Mouse (Mus musculus): Measurements from ENCODE around the gene Srp68. TPM values are rescaled to one million over a fixed set of nuclear protein-coding genes. Genes with fewer than 3 reads are reported as not detected.
A peak's percentile ranks its signal among the peaks of the same experiment; 100 is the strongest.

Srp68 gene
- polyA plus RNA-seq, 1 experiment from 2014 or later: 88.4 TPM

DNA sequence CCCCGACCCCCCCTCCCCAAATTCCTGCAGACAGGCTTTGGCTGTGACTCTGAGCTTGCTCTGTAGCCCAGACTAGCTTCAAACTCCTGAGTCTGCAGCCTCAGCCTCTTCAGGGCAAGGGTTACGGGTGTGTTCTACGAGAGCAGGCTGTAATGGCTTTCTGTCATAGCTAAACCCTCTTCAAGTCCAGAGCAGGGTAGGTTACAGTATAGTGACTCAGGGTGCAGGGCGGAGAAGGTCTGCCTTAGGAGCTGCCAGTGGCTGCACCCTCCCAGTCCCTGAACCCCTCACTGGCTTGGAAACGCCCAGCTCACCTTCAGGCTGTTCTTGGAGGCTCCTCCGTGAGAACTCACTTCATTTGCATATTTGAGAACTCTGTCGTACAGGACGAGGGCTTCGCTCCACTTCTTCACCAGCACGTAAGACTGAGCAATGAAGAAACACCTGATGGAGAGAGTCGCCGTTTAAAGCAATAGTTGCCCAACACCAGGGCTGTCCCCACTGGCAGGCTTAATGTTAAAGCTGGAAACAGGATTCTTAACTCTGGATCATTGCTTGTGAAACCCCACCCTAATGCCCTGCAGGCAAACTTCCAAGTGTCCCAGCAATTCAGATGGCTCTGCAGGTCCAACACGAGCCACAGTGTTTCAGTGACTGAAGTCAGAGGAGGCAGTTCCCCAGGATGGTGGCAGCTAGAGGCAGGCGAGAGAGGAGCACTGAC is 26.4 kb downstream of the Srp68 start:
- Histone ChIP-seq H3K4me3 (ENCODE audit: low read depth, low read length) (no peak overlapping the region), H3K36me3 (ENCODE audit: control insufficient read depth, insufficient read depth, low read length) (peaks cover 79% of the 10 kb centered on the region), H3K4me1 (replicated peaks; ENCODE audit: control insufficient read depth, insufficient read depth, low read length) (no peaks in the 10 kb centered on the region), H3K4me2 (no peak overlapping the region), H3K27me3 (replicated peaks; ENCODE audit: control insufficient read depth, insufficient read depth, low read length) (no peaks in the 10 kb centered on the region), H3K27ac (ENCODE audit: low read depth, low read length) (no peak overlapping the region), H3K9ac (ENCODE audit: low read depth, low read length) (no peak overlapping the region), H3K9me3 (ENCODE audit: control insufficient read depth, low read length) (no peaks in the 10 kb centered on the region)
- DNase-seq (ENCODE audit: low spot score): no peak
- WGBS: 84% methylated on average over 14 of the region's 14 CpGs
- ATAC-seq (replicated peaks; ENCODE audit: low FRiP score): no peak

DNA sequence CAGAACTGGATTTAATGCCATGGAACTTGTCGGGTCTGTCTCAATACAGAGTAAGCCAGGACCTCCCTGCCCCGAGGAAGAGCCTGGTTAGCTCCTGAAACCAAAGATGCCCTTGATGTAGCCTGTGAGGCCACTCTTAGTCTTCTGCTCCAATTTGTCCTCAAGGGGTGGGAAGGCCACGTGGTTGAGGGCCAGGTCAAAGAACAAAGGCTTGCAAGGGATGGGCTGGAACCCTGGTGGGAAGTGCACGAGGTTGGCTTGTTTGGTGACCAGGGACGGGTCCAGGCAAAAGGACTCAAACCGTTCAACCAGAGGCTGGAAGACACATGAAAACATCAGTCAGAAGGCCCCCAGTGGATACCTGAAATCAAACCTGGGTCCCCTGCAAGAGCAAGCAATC is 28.4 kb downstream of the Srp68 start:
- no peak overlapping the region for H3K4me3 ChIP-seq (ENCODE audit: low read depth, low read length)
- DNase-seq (ENCODE audit: low spot score) (no peak), ATAC-seq (replicated peaks; ENCODE audit: low FRiP score) (no peak)
- H3K4me2 ChIP-seq: no peak overlapping the region
- H3K9ac ChIP-seq (ENCODE audit: low read depth, low read length): no peak overlapping the region
- no peaks in the 10 kb centered on the region for H3K27me3 ChIP-seq (replicated peaks; ENCODE audit: control insufficient read depth, insufficient read depth, low read length)
- H3K4me1 ChIP-seq (replicated peaks; ENCODE audit: control insufficient read depth, insufficient read depth, low read length): no peaks in the 10 kb centered on the region
- no peaks in the 10 kb centered on the region for H3K9me3 ChIP-seq (ENCODE audit: control insufficient read depth, low read length)
- H3K36me3 ChIP-seq (ENCODE audit: control insufficient read depth, insufficient read depth, low read length): peaks cover 61% of the 10 kb centered on the region
- WGBS: 83% methylated on average over 6 of the region's 6 CpGs
- no peak overlapping the region for H3K27ac ChIP-seq (ENCODE audit: low read depth, low read length)

DNA sequence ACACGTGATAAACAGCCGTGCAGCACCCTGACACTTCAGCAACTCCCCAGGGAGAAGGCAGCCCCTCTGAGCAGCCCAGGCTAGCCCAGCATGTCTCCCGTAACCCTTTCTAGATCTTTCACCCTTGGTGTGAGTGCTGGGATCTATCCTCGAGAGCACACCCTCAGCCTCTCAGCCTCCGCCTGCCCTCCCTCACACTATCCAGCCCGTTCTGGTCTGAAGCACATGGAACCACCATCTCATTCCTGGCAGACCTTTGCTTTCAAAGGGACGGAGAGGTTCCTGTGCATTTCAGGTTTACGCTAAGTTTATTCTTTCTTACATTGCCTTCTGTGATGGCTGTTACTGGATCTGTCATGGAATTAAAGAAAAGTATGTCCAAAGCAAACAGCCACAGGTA is 29.4 kb downstream of the Srp68 start:
- Histone ChIP-seq H3K36me3 (ENCODE audit: control insufficient read depth, insufficient read depth, low read length) (peaks cover 51% of the 10 kb centered on the region), H3K9me3 (ENCODE audit: control insufficient read depth, low read length) (no peaks in the 10 kb centered on the region), H3K4me1 (replicated peaks; ENCODE audit: control insufficient read depth, insufficient read depth, low read length) (no peaks in the 10 kb centered on the region), H3K27me3 (replicated peaks; ENCODE audit: control insufficient read depth, insufficient read depth, low read length) (no peaks in the 10 kb centered on the region), H3K4me3 (ENCODE audit: low read depth, low read length) (no peak overlapping the region), H3K4me2 (no peak overlapping the region), H3K27ac (ENCODE audit: low read depth, low read length) (no peak overlapping the region), H3K9ac (ENCODE audit: low read depth, low read length) (no peak overlapping the region)
- ATAC-seq (replicated peaks; ENCODE audit: low FRiP score) (no peak; the same call in 1 of the 2 replicates), DNase-seq (ENCODE audit: low spot score) (no peak)
- 77% methylated on average over 8 of the region's 8 CpGs for WGBS

DNA sequence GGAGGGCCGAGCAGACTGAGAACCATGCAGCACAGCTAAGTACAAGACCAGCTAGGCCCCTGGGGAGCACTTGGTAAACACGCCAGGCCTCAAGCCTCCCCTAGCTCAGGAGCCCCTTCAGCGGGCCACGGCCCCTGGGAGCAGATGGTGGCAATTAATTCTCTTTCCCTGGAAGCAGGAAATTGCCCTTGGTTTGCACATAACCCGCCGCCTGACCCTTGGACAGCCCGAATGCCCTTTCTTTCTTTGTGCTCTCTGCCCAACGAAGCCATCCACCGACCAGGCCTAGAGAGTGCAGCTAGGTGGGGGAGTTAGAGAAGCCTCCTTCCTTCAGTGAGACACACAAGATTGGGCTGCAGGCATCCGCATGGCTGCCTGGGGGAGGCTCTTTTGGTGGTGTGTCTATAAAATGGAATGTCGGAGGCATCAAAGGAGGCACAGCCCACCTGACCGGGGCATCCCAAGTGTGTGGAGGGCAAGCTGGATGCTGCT is 32.2 kb downstream of the Srp68 start:
- Histone ChIP-seq H3K36me3 (ENCODE audit: control insufficient read depth, insufficient read depth, low read length) (peaks cover 25% of the 10 kb centered on the region), H3K9me3 (ENCODE audit: control insufficient read depth, low read length) (no peaks in the 10 kb centered on the region), H3K27ac (ENCODE audit: low read depth, low read length) (no peak overlapping the region; the same call in 1 of the 2 replicates), H3K27me3 (replicated peaks; ENCODE audit: control insufficient read depth, insufficient read depth, low read length) (peaks cover 16% of the 10 kb centered on the region), H3K4me3 (ENCODE audit: low read depth, low read length) (no peak overlapping the region), H3K4me2 (no peak overlapping the region), H3K4me1 (replicated peaks; ENCODE audit: control insufficient read depth, insufficient read depth, low read length) (0 out of 2 replicates have a peak, but pooled peaks cover 2% of the 10 kb centered on the region), H3K9ac (ENCODE audit: low read depth, low read length) (no peak overlapping the region)
- 64% methylated on average over 12 of the region's 12 CpGs for WGBS
- DNase-seq (ENCODE audit: low spot score) (no peak), ATAC-seq (replicated peaks; ENCODE audit: low FRiP score) (no peak)

DNA sequence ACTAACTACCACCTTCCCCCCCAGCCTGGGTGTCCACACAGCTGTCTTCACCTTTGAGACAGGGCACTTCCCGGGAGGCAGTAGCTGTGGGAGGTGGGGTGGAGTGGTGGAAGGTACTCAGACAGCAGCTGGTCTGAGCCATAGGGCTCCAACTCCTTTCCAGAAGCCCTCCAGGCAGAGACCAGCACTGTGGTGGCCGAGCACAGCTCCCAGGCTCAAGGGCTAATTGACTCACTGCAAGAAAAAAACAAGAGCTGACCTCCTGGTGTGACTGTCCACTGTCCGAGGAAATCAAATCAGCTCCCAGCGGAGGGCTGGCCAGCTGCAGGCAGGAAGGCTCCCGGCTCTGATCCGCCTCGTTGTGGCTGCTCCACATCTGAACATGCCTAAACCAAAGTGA is 34.2 kb downstream of the Srp68 start:
- Histone ChIP-seq H3K27ac (ENCODE audit: low read depth, low read length) (no peak overlapping the region), H3K36me3 (ENCODE audit: control insufficient read depth, insufficient read depth, low read length) (peaks cover 10% of the 10 kb centered on the region), H3K27me3 (replicated peaks; ENCODE audit: control insufficient read depth, insufficient read depth, low read length) (peaks cover 19% of the 10 kb centered on the region), H3K9ac (ENCODE audit: low read depth, low read length) (no peak overlapping the region), H3K4me1 (replicated peaks; ENCODE audit: control insufficient read depth, insufficient read depth, low read length) (0 out of 2 replicates have a peak, but pooled peaks cover 2% of the 10 kb centered on the region), H3K4me2 (no peak overlapping the region), H3K4me3 (ENCODE audit: low read depth, low read length) (no peak overlapping the region), H3K9me3 (ENCODE audit: control insufficient read depth, low read length) (no peaks in the 10 kb centered on the region)
- WGBS: 54% methylated on average over 7 of the region's 7 CpGs
- ATAC-seq (replicated peaks; ENCODE audit: low FRiP score) (no peak), DNase-seq (ENCODE audit: low spot score) (no peak)

DNA sequence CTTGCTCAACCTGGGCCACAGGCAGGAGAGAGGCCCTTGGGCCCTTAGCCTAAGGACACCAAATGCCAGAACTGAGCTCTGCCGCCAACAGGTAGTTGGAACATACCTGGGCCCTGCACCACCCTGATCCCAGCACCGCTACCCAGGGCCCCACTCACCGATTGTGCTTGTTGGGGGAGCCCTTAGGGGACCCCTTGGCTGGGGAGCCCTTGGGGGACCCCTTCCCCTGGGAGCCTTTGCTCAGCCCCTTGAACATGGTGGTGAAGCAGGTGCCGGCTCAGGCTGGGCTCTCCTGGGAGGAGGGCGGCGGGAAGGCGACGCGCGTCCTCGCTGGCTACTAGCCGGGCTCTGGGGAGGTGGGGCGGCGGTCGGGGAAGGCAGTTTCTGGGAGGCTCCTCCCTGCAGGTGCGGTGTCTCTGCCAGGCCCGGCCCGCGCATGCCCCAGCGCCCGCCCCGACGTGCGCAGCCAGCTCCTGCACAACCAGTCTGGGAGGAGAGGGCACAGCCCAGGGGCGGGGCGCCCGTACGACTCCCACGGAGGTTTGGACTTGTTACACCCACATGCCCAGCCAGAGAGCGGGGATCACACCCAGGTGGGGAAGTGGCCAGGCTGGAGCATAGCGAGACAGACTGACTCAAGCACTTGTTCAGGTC is 36.1 kb downstream of the Srp68 start, which contains the start of gene Evpl:
TSS of gene Evpl (minus strand) at position 336 of the 654 bp plus-strand sequence.
- Histone ChIP-seq H3K27me3 (replicated peaks; ENCODE audit: control insufficient read depth, insufficient read depth, low read length) (peaks cover 32% of the 10 kb centered on the region), H3K36me3 (ENCODE audit: control insufficient read depth, insufficient read depth, low read length) (no peaks in the 10 kb centered on the region), H3K9ac (ENCODE audit: low read depth, low read length) (no peak within 1 kb of the TSS)

DNA sequence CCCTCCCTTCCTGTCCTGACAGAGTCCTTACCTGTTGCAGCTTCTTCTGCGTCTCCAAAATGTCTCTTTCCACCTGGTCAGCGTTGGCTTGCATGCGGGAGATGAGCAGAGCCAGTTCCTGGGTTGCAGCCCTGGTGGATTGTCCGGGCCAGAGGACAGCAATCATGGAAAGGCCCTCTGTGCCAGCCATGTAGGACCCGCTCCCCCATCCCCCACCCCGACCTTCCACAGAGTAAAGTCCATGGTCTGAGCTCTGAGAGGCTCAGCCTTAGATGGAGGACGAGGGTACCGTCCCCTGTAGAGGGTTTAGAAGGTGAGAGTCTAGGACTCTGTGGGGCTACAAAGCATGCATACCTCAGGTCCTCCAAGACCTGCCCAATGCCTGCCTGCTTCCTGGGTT is 39.1 kb downstream of the Srp68 start:
- Histone ChIP-seq H3K27me3 (replicated peaks; ENCODE audit: control insufficient read depth, insufficient read depth, low read length) (peaks cover 38% of the 10 kb centered on the region), H3K4me3 (ENCODE audit: low read depth, low read length) (no peak overlapping the region), H3K9me3 (ENCODE audit: control insufficient read depth, low read length) (no peaks in the 10 kb centered on the region), H3K4me2 (no peak overlapping the region), H3K27ac (ENCODE audit: low read depth, low read length) (no peak overlapping the region), H3K4me1 (replicated peaks; ENCODE audit: control insufficient read depth, insufficient read depth, low read length) (0 out of 2 replicates have a peak, but pooled peaks cover 2% of the 10 kb centered on the region), H3K36me3 (ENCODE audit: control insufficient read depth, insufficient read depth, low read length) (no peaks in the 10 kb centered on the region), H3K9ac (ENCODE audit: low read depth, low read length) (no peak overlapping the region)
- no peak for ATAC-seq (replicated peaks; ENCODE audit: low FRiP score)
- DNase-seq (ENCODE audit: low spot score): no peak
- 74% methylated on average over 8 of the region's 8 CpGs for WGBS

More for the DNA sequence above, 36.1 kb downstream of the Srp68 start, which contains the start of gene Evpl:
- 29% methylated on average over 28 of the region's 31 CpGs for WGBS
- Histone ChIP-seq H3K9me3 (ENCODE audit: control insufficient read depth, low read length) (no peaks in the 10 kb centered on the region), H3K4me1 (replicated peaks; ENCODE audit: control insufficient read depth, insufficient read depth, low read length) (0 out of 2 replicates have a peak, but pooled peaks cover 2% of the 10 kb centered on the region), H3K4me2 (peak within 1 kb of the TSS; percentile 52), H3K4me3 (ENCODE audit: low read depth, low read length) (peak within 1 kb of the TSS; percentile 31), H3K27ac (ENCODE audit: low read depth, low read length) (no peak within 1 kb of the TSS)
- peak; percentile 44 for ATAC-seq (replicated peaks; ENCODE audit: low FRiP score)
- no peak for DNase-seq (ENCODE audit: low spot score)

DNA sequence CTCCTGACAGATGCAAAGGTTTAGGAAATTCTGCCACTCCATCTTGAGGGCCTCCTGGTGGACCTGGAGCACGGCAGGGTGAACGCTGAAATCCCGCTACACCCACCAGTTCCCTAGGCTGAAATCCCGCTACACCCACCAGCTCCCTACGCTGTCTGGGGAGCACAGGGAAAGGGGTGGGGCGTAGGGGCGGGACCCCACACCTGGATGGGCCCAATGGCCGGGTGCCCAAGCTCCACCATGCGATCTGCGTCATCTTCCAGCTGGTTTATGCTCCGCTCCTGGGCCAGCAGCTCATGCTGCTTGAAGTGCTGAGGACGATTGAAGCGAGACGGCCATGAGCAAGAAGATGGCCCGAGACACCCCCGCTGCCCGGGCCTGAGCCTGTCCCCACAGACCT is 41.6 kb downstream of the Srp68 start:
- Histone ChIP-seq H3K4me1 (replicated peaks; ENCODE audit: control insufficient read depth, insufficient read depth, low read length) (no peaks in the 10 kb centered on the region), H3K4me2 (no peak overlapping the region), H3K27ac (ENCODE audit: low read depth, low read length) (no peak overlapping the region), H3K9ac (ENCODE audit: low read depth, low read length) (no peak overlapping the region), H3K9me3 (ENCODE audit: control insufficient read depth, low read length) (no peaks in the 10 kb centered on the region), H3K4me3 (ENCODE audit: low read depth, low read length) (no peak overlapping the region), H3K36me3 (ENCODE audit: control insufficient read depth, insufficient read depth, low read length) (no peaks in the 10 kb centered on the region), H3K27me3 (replicated peaks; ENCODE audit: control insufficient read depth, insufficient read depth, low read length) (peaks cover 32% of the 10 kb centered on the region)
- no peak for ATAC-seq (replicated peaks; ENCODE audit: low FRiP score)
- WGBS: 40% methylated on average over 17 of the region's 17 CpGs
- no peak for DNase-seq (ENCODE audit: low spot score)
